8 mouse cellular contexts compared by ENCODE assay signal in genomic region chr7:80114451-80115223, GRCm38 (mm10). TPM values are rescaled to one million over a fixed set of nuclear protein-coding genes. Genes with fewer than 3 reads are reported as not detected.
DNase-seq lines count a peak whose midpoint lies in the region; ATAC-seq and TF ChIP-seq lines count a peak whose summit lies in the region.

No protein-coding gene starts in this region.

- TF ChIP-seq EP300 in MEL (IDR thresholded peaks at IDR 0.05; ENCODE audit: low read depth in 1 of 2, low read length in 2 of 2): no peak

- peak overlapping the region; percentile 79 to 82 for H3K4me3 ChIP-seq in MEL (ENCODE audit: control insufficient read depth in 1 of 2, insufficient read depth in 1 of 2, low read depth in 2 of 2, low read length in 2 of 2)
- peak overlapping the region; percentile 89 for H3K4me3 ChIP-seq in forebrain, embryonic 13.5 days
- H3K4me3 ChIP-seq in lung, adult 2 months (replicated peaks; ENCODE audit: extremely low read depth, low read depth, low read length): peak overlapping the region; percentile 87
- H3K4me3 ChIP-seq in neural tube, embryonic 15.5 days (replicated peaks): peak overlapping the region; percentile 94

- H3K79me2 ChIP-seq in MEL (ENCODE audit: control insufficient read depth, insufficient read depth, low read length, poor library complexity): peaks cover 27% of the 10 kb centered on the region

- 0 out of 2 replicates have a peak overlapping the region, but pooled peaks have one; percentile 28 for H3K27ac ChIP-seq in MEL (ENCODE audit: control insufficient read depth, low read depth, low read length)
- H3K27ac ChIP-seq in forebrain, embryonic 13.5 days: peak overlapping the region; percentile 96
- peak overlapping the region; percentile 96 for H3K27ac ChIP-seq in neural tube, embryonic 15.5 days (replicated peaks)

- DNase-seq in MEL (ENCODE audit: low read depth, low spot score): peak; percentile 81
- peak; percentile 67 for DNase-seq in cerebellum, adult 11-12 months
- peak; percentile 57 for DNase-seq in heart, postnatal 25 days (ENCODE audit: low spot score)
- peak; percentile 77 to 84 for DNase-seq in kidney, postnatal 4 days
- peak; percentile 63 for DNase-seq in lung, adult 2 months
- peak; percentile 86 for DNase-seq in thymus, postnatal 4 days

- H3K4me2 ChIP-seq in forebrain, embryonic 13.5 days: peak overlapping the region; percentile 86
- peak overlapping the region; percentile 78 for H3K4me2 ChIP-seq in neural tube, embryonic 15.5 days

- H3K9me3 ChIP-seq in MEL (replicated peaks; ENCODE audit: insufficient read depth, low read length): no peaks in the 10 kb centered on the region
- H3K9me3 ChIP-seq in forebrain, embryonic 13.5 days (replicated peaks): no peaks in the 10 kb centered on the region
- H3K9me3 ChIP-seq in neural tube, embryonic 15.5 days (replicated peaks): no peaks in the 10 kb centered on the region

- ATAC-seq in forebrain, embryonic 13.5 days: peak; percentile 76
- ATAC-seq in neural tube, embryonic 15.5 days (ENCODE audit: low FRiP score): peak; percentile 80

- no peak for TF ChIP-seq RAD21 in MEL (IDR thresholded peaks at IDR 0.05; ENCODE audit: low read depth, low read length)

- H3K9ac ChIP-seq in MEL (ENCODE audit: control insufficient read depth, low read depth, low read length, poor library complexity, severe bottlenecking): peak overlapping the region; percentile 88
- H3K9ac ChIP-seq in forebrain, embryonic 13.5 days: peak overlapping the region; percentile 97
- H3K9ac ChIP-seq in neural tube, embryonic 15.5 days (replicated peaks): peak overlapping the region; percentile 97

- H3K27me3 ChIP-seq in MEL (ENCODE audit: control insufficient read depth in 1 of 2, insufficient read depth in 2 of 2, low read length in 2 of 2): no peaks in the 10 kb centered on the region
- no peaks in the 10 kb centered on the region for H3K27me3 ChIP-seq in forebrain, embryonic 13.5 days
- H3K27me3 ChIP-seq in neural tube, embryonic 15.5 days (replicated peaks): no peaks in the 10 kb centered on the region

- peaks cover 0 to 8% of the 10 kb centered on the region in 2 experiments; a peak in 3 of 4 replicates for H3K4me1 ChIP-seq in MEL (ENCODE audit: control insufficient read depth in 1 of 2, insufficient read depth in 2 of 2, low read length in 2 of 2)
- H3K4me1 ChIP-seq in forebrain, embryonic 13.5 days: peaks cover 45% of the 10 kb centered on the region
- H3K4me1 ChIP-seq in lung, adult 2 months (ENCODE audit: control insufficient read depth, insufficient read depth, low read length): peaks cover 6% of the 10 kb centered on the region
- H3K4me1 ChIP-seq in neural tube, embryonic 15.5 days: peaks cover 41% of the 10 kb centered on the region

- peaks cover 0 to 6% of the 10 kb centered on the region in 2 experiments; a peak in 3 of 4 replicates for H3K36me3 ChIP-seq in MEL (ENCODE audit: control insufficient read depth in 1 of 2, insufficient read depth in 2 of 2, low read length in 2 of 2)
- peaks cover 14% of the 10 kb centered on the region; the same call in 1 of the 2 replicates for H3K36me3 ChIP-seq in forebrain, embryonic 13.5 days (ENCODE audit: poor library complexity, severe bottlenecking)
- no peaks in the 10 kb centered on the region for H3K36me3 ChIP-seq in neural tube, embryonic 15.5 days

- intact Hi-C loops in heart, postnatal 25 days (cut with DNase I): no loop called here

- WGBS in forebrain, embryonic 13.5 days: under 1% methylated on average over 48 of the region's 52 CpGs
- under 1% methylated on average over 52 of the region's 52 CpGs for WGBS in lung, adult 2 months
- whole genome bisulfite sequencing in neural tube, embryonic 15.5 days: under 1% methylated on average over 52 of the region's 52 CpGs

- TF ChIP-seq POLR2A in MEL (IDR thresholded peaks at IDR 0.05; ENCODE audit: control insufficient read depth in 1 of 2, insufficient read depth in 1 of 2, low read depth in 1 of 2, low read length in 2 of 2, poor library complexity in 1 of 2): no peak; a peak in 1 of 4 replicates
- peak; percentile 51; the same call in 1 of the 2 replicates for TF ChIP-seq POLR2A in lung, adult 2 months (IDR thresholded peaks at IDR 0.05; ENCODE audit: borderline replicate concordance, extremely low read depth, low read depth, low read length)

- no peak for TF ChIP-seq CTCF in MEL (IDR thresholded peaks at IDR 0.05 in 2 of 3, conservative IDR thresholded peaks at IDR 0.05 in 1 of 3; ENCODE audit: control insufficient read depth in 1 of 3, insufficient read depth in 1 of 3, low read depth in 2 of 3, low read length in 3 of 3, poor library complexity in 1 of 3, severe bottlenecking in 1 of 3)
- TF ChIP-seq CTCF in lung, adult 2 months (IDR thresholded peaks at IDR 0.05; ENCODE audit: insufficient read depth, low read length): no peak

TF ChIP-seq in MEL, 35 proteins besides CTCF, POLR2A, EP300 and RAD21:
- TF ChIP-seq NRF1 (IDR thresholded peaks at IDR 0.05; ENCODE audit: insufficient read depth, low read depth, low read length, poor library complexity, severe bottlenecking) (0 out of 2 replicates have a peak, but pooled peaks have one; percentile 9), MAX (IDR thresholded peaks at IDR 0.05; ENCODE audit: low read length) (no peak), ZKSCAN1 (IDR thresholded peaks at IDR 0.05; ENCODE audit: low read depth, low read length) (no peak), UBTF (IDR thresholded peaks at IDR 0.05; ENCODE audit: borderline replicate concordance, insufficient read depth, low read depth, low read length) (no peak), SIN3A (IDR thresholded peaks at IDR 0.05; ENCODE audit: low read length) (no peak), ZC3H11A (IDR thresholded peaks at IDR 0.05; ENCODE audit: low read depth, low read length) (no peak), BHLHE40 (IDR thresholded peaks at IDR 0.05; ENCODE audit: borderline replicate concordance, low read depth, low read length) (no peak), CHD1 (IDR thresholded peaks at IDR 0.05; ENCODE audit: low read depth, low read length) (no peak), GABPA (IDR thresholded peaks at IDR 0.05; ENCODE audit: low read depth, low read length) (no peak), ETS1 (IDR thresholded peaks at IDR 0.05; ENCODE audit: low read depth, low read length) (no peak), E2F4 (IDR thresholded peaks at IDR 0.05; ENCODE audit: borderline replicate concordance, low read depth, low read length) (no peak), TCF12 (IDR thresholded peaks at IDR 0.05; ENCODE audit: low read depth, low read length) (no peak), CHD2 (IDR thresholded peaks at IDR 0.05; ENCODE audit: low read length) (no peak), MYB (IDR thresholded peaks at IDR 0.05; ENCODE audit: low read depth, low read length) (no peak), GATA1 (IDR thresholded peaks at IDR 0.05; ENCODE audit: low read depth, low read length) (no peak), MAFK (IDR thresholded peaks at IDR 0.05; ENCODE audit: borderline replicate concordance, low read depth, low read length) (no peak), MEF2A (IDR thresholded peaks at IDR 0.05; ENCODE audit: extremely low read depth, insufficient replicate concordance, low read depth, low read length, poor library complexity, severe bottlenecking) (0 out of 2 replicates have a peak, but pooled peaks have one; percentile 46), JUND (IDR thresholded peaks at IDR 0.05; ENCODE audit: low read depth, low read length) (no peak), MXI1 (IDR thresholded peaks at IDR 0.05; ENCODE audit: low read depth, low read length) (peak; percentile 51), TBP (IDR thresholded peaks at IDR 0.05; ENCODE audit: low read depth, low read length) (no peak)

RNA-seq across cellular contexts. Expression of gene Idh2, which starts 0.6 kb away (rescaled TPM):
- total RNA-seq in MEL (2012; rRNA removed): 121 and 141 TPM in 2 replicates
- polyA plus RNA-seq in MEL (2012; ENCODE audit: insufficient read depth in 1 of 2, insufficient read length in 2 of 2, low read depth in 1 of 2, low replicate concordance in 2 of 2, missing spikeins in 1 of 2): 100 to 1,000 TPM; 181 to 268 TPM
- 351 and 386 TPM in 2 replicates for polyA plus RNA-seq in forebrain, embryonic 13.5 days (2015; fragmentation: Nextera tagmentation; extraction: Ambion mirVana)
- 1,000 to 10,000 TPM; 1,585 to 1,668 TPM for total RNA-seq in heart, postnatal 25 days (2021)
- polyA plus RNA-seq in lung, adult 2 months (2012; rRNA removed): 144 and 162 TPM in 2 replicates
- 200 and 267 TPM in 2 replicates for polyA plus RNA-seq in neural tube, embryonic 15.5 days (2015; fragmentation: Nextera tagmentation; extraction: Ambion mirVana)

Comparison
In these comparisons a context has a peak if more than half of its experiments do, and no peak if none do; other contexts are left out.
1. Peak in every context shown above with its lines: DNase-seq, ATAC-seq, H3K4me3 ChIP-seq and H3K27ac ChIP-seq.
2. H3K27ac ChIP-seq: peak in every context shown above with its lines; median percentile 96 in forebrain, embryonic 13.5 days; 96 in neural tube, embryonic 15.5 days; 28 in MEL.